Mouse (Mus musculus) liver, embryonic 14.5 days (tissue): ENCODE results near the gene Prss21. TPM values are rescaled to one million over a fixed set of nuclear protein-coding genes. Genes with fewer than 3 reads are reported as not detected.

Experiments
- ATAC-seq: fragments of 200-750 bp; cut with Nextera tagmentation; 2 replicates; pipeline ENCODE4 v1.8.0; 2017; ENCODE audit warnings: moderate number of reproducible peaks, mild to moderate bottlenecking, moderate library complexity; ENCODE audit not compliant: insufficient read depth
- DNase-seq, 3 experiments: peaks; one replicate each; pipeline ENCODE4 v3.0.0-alpha.2; 2012 to 2013; ENCODE audit warnings: low read depth in 3 of 3, low spot score in 3 of 3
- H3K27ac ChIP-seq: fragments of 300-500 bp; sonication (generic); 2 replicates; pipeline ENCODE4 v1.5.1; 2014; ENCODE audit warnings: moderate library complexity, mild to moderate bottlenecking, control low read depth, inconsistent platforms
- H3K27me3 ChIP-seq: fragments of 300-500 bp; sonication (generic); 2 replicates; pipeline ENCODE4 v1.6.1; 2014; ENCODE audit warnings: mild to moderate bottlenecking, low read length, moderate library complexity; ENCODE audit not compliant: control insufficient read depth, insufficient read depth
- H3K36me3 ChIP-seq: fragments of 300-500 bp; sonication (generic); replicated peaks from 2 replicates; pipeline ENCODE4 v1.6.1; 2014; ENCODE audit warnings: low read depth; ENCODE audit not compliant: control insufficient read depth, insufficient read depth
- H3K4me1 ChIP-seq, 2 experiments: fragments of 200-500 bp in 1 of 2; fragments of 300-500 bp in 1 of 2; sonication (generic) in 1 of 2; replicated peaks; 2 replicates each; pipeline ENCODE4 v1.6.1; 2012 to 2014; ENCODE audit warnings: antibody characterized with exemption in 1 of 2, inconsistent platforms in 1 of 2, low read length in 1 of 2; ENCODE audit not compliant: control insufficient read depth in 2 of 2, insufficient read depth in 2 of 2
- H3K4me2 ChIP-seq: fragments of 300-500 bp; sonication (generic); 2 replicates; pipeline ENCODE4 v1.6.1; 2014; ENCODE audit warnings: low read depth, mild to moderate bottlenecking, control low read depth, moderate library complexity
- H3K4me3 ChIP-seq, 2 experiments: fragments of 200-500 bp in 1 of 2; fragments of 300-500 bp in 1 of 2; sonication (generic) in 1 of 2; 2 replicates each; pipeline ENCODE4 v1.5.1; 2012 to 2014; ENCODE audit warnings: low read depth in 2 of 2, low read length in 2 of 2, mild to moderate bottlenecking in 2 of 2, control low read depth in 1 of 2, inconsistent platforms in 1 of 2, moderate library complexity in 1 of 2; ENCODE audit not compliant: insufficient read depth in 1 of 2
- H3K9ac ChIP-seq: fragments of 300-500 bp; sonication (generic); replicated peaks from 2 replicates; pipeline ENCODE4 v1.6.1; 2014; ENCODE audit warnings: mild to moderate bottlenecking, control low read depth, moderate library complexity
- H3K9me3 ChIP-seq: fragments of 300-500 bp; sonication (generic); 2 replicates; pipeline ENCODE4 v1.6.1; 2016; ENCODE audit warnings: low read length, mixed read lengths; ENCODE audit not compliant: control insufficient read depth
- CTCF ChIP-seq: IDR thresholded peaks from 2 replicates; pipeline ENCODE4 v1.5.1; 2016; ENCODE audit warnings: antibody characterized with exemption, low read depth, control low read depth
- EP300 ChIP-seq: IDR thresholded peaks from 2 replicates; pipeline ENCODE4 v1.6.1; 2016; ENCODE audit warnings: antibody characterized with exemption, low read depth
- WGBS: fragments of 180-500 bp; shearing (Covaris S2); extraction: QIAGEN DNeasy Blood & Tissue Kit; methylation state at CpG from one replicate; pipeline ENCODE4 v1.1.7; 2014; ENCODE audit not compliant: insufficient replicate concordance; 5-methylcytosine and 5-hydroxymethylcytosine counted together
- polyA plus RNA-seq, 2 experiments: library from polyadenylated mRNA; depleted of rRNA in 1 of 2; stranded (reverse) in 1 of 2; unstranded in 1 of 2; fragments of >200 nt; fragmentation: Nextera tagmentation in 1 of 2; extraction: Ambion mirVana in 1 of 2; gene quantifications; 2 replicates each; pipeline versions ENCODE4 v1.2.1 to v1.2.3; 2012 to 2014

Prss21 gene
- polyA plus RNA-seq, 2 experiments, result not detected

GRCm38 (mm10) chr17:23823018-23823417 is 44.8 kb upstream of the Prss21 start:
- ATAC-seq, result no peak
- H3K27me3 ChIP-seq, result no peaks in the 10 kb centered on the region
- no peak overlapping the region for H3K9ac ChIP-seq
- TF ChIP-seq CTCF (no peak), EP300 (no peak)
- no peak for DNase-seq
- H3K36me3 ChIP-seq, result peaks cover 85% of the 10 kb centered on the region
- no peak overlapping the region for H3K4me3 ChIP-seq
- no peak overlapping the region for H3K27ac ChIP-seq
- no peak overlapping the region for H3K4me2 ChIP-seq
- 86% methylated on average over 16 of the region's 16 CpGs for WGBS
- H3K9me3 ChIP-seq, result peaks cover 14% of the 10 kb centered on the region
- peaks cover 6% of the 10 kb centered on the region in 2 experiments for H3K4me1 ChIP-seq

DNA sequence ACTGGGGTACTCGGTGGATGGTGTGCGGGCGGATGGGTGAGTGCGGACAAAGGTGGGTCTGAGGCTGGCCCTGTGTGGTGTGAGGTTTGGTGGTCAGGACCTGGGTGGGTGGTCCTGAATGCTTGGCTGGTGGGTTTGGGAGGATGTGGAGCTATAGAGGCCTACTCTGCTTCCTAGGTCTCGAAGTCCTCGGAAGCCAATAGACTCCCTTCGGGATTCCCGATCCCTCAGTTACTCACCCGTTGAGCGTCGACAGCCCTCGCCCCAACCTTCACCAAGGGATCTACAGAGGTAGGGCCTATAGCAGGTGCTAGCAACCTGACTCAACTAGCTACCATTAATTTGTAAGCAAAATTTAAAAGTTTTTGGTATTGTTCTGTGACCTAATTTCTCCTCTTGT is 44.2 kb upstream of the Prss21 start:
- H3K27ac ChIP-seq, result no peak overlapping the region
- peaks cover 7 to 9% of the 10 kb centered on the region in 2 experiments for H3K4me1 ChIP-seq
- no peak for ATAC-seq
- peaks cover 10% of the 10 kb centered on the region for H3K9me3 ChIP-seq
- H3K4me3 ChIP-seq, result no peak overlapping the region
- no peak overlapping the region for H3K4me2 ChIP-seq
- DNase-seq, result no peak
- WGBS, result 90% methylated on average over 12 of the region's 12 CpGs
- TF ChIP-seq EP300, result no peak
- TF ChIP-seq CTCF, result no peak
- no peaks in the 10 kb centered on the region for H3K27me3 ChIP-seq
- no peak overlapping the region for H3K9ac ChIP-seq
- peaks cover 79% of the 10 kb centered on the region for H3K36me3 ChIP-seq

DNA sequence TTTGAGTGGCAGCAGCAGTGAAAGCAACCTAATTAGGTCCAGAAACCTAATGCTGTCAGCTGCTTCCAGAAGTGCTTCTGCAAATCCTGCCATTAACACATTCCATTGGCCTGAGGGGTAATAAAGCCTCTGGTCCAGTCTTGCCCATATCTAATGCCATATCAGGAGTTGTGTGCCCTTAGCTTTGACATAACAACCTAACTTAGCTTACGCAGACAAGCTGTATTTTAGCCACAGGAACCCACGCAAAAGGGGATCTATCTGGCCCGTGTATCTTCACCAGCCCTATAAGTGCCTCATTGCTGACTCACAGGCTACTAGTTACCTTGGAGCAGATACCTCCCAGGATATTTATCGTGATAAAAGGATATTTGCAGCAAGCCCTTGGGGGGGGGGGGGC is 42.3 kb upstream of the Prss21 start:
- 74% methylated on average over 4 of the region's 4 CpGs for WGBS
- Histone ChIP-seq H3K27ac (no peak overlapping the region), H3K9me3 (no peaks in the 10 kb centered on the region; the same call in 1 of the 2 replicates), H3K36me3 (peaks cover 59% of the 10 kb centered on the region), H3K27me3 (no peaks in the 10 kb centered on the region; the same call in 1 of the 2 replicates), H3K9ac (no peak overlapping the region), H3K4me3 (no peak overlapping the region), H3K4me1 (peaks cover 13 to 15% of the 10 kb centered on the region in 2 experiments), H3K4me2 (no peak overlapping the region)
- no peak for DNase-seq
- TF ChIP-seq EP300 (no peak), CTCF (no peak)
- ATAC-seq, result no peak

DNA sequence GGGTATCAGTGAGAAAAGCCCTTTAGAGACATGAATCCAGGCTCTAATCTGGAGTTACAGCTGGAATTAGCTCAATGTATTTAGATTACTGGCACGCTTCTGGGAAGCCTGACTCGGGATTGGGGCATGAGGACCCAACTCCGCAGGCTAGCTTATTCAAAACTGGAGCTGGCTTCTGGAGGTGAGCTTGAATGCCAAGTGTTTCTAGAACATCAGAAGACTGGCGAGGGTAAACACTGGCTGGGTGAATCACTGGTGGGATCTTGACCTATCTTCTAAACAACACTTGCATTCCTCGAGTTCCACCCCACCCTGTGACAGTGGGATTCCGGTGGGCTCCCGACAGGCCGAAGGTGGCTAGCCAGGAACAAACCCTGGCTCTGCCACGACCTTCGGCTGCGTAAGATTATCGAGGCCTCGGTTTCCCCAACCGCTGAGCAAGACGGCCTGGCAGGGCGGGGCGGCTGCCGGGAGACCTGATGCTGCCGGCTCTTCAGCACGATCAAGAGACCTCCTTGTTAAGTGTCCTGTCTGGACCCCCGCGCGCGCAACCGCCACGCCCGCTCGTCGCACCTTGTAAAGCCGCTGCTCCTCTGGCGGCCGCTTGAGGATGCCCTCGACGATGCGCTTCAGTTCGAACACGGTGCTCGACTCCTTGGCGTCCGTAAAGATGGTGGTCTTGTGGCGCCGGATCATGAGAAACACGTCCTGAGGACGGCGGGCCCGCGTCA is 39.4 kb upstream of the Prss21 start:
- H3K27ac ChIP-seq, result peak overlapping the region; percentile 64
- ATAC-seq, result peak; percentile 72
- under 1% methylated on average over 47 of the region's 47 CpGs for WGBS
- H3K4me2 ChIP-seq, result peak overlapping the region; percentile 97
- TF ChIP-seq EP300 (no peak), CTCF (peak; percentile 41)
- H3K4me1 ChIP-seq, result peaks cover 13 to 15% of the 10 kb centered on the region in 2 experiments
- peaks cover 2% of the 10 kb centered on the region; the same call in 1 of the 2 replicates for H3K27me3 ChIP-seq
- H3K9me3 ChIP-seq, result no peaks in the 10 kb centered on the region; the same call in 1 of the 2 replicates
- peak in 2 of 3 experiments; percentile 25 to 37 for DNase-seq
- H3K9ac ChIP-seq, result peak overlapping the region; percentile 90
- H3K4me3 ChIP-seq, result peak overlapping the region; percentile 83 to 87
- peaks cover 32% of the 10 kb centered on the region for H3K36me3 ChIP-seq

DNA sequence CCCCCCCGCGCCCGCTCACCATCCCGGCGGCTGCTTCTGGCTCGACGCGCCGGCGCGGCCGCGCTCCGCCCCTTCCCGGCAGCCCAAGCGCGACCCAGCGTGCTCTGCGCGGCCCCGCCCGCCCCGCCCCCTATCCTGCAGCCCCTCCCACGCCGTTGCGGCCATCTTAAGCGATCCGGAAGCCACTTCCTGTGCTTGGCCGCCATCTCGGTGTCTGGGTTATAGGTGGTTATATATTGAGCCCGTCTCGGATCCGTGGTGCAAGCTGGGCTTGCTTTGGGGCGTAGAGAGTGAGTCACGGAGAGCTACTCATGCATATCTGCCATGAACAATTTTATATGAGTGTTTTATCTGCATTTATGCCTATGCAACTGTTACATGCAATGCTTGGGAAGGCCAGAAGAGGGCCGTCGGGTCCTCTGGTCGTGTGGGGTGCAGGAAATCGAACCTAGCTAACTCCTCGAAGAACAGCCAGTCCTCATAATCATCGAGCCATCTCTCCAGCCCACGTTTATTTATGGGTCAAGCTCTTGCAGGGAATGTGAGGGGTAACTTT is 38.7 kb upstream of the Prss21 start, which contains the start of gene Elob:
Gene Elob (minus strand): TSS at position 73 of the 556 bp plus-strand sequence.
- Histone ChIP-seq H3K27ac (peak within 1 kb of the TSS; percentile 71), H3K4me2 (peak within 1 kb of the TSS; percentile 97), H3K36me3 (peaks cover 25% of the 10 kb centered on the region), H3K4me3 (peak within 1 kb of the TSS; percentile 83 to 96), H3K9me3 (no peaks in the 10 kb centered on the region; the same call in 1 of the 2 replicates), H3K4me1 (peaks cover 13 to 15% of the 10 kb centered on the region in 2 experiments), H3K27me3 (peaks cover 2% of the 10 kb centered on the region; the same call in 1 of the 2 replicates), H3K9ac (peak within 1 kb of the TSS; percentile 90)
- peak; percentile 92 for ATAC-seq
- DNase-seq, result peak; percentile 68 to 80 (median 76)
- TF ChIP-seq CTCF, result peak; percentile 83
- TF ChIP-seq EP300, result no peak
- WGBS, result 1% methylated on average over 39 of the region's 42 CpGs
